Mouse (Mus musculus): ENCODE measurements around the gene Hpd. TPM values are rescaled to one million over a fixed set of nuclear protein-coding genes. Genes with fewer than 3 reads are reported as not detected.

Hpd gene
- total RNA-seq, 2 experiments from 2014 or later, result not detected

DNA sequence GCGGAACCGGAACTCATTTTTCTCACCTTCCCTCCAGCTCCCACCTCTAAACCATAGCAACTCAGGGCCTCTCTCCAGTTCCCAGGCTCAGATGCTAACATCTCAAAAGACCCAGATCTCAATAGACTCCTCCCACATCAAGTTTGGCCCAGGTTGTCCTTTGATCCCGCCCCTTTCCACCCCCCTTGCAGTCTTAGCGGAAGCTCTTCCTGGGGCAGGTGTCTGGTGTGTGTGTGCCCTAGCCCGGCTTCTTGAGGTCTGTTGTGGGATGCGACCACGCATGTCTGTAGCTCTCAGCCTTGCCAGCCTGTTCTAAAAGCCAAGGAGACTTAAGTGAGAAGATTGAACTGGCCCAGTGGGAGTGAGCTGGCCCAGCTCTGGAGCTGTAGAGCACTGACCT lies 31.9 kb downstream of the Hpd start:
- intact Hi-C loops (cut with DNase I), result loop anchor here (1.0 to 5.0 kb wide), 2 partner anchors 9 to 33 kb away; no protein-coding TSS in a partner anchor
- DNase-seq (ENCODE audit: low spot score in 2 of 2), result no peak

DNA sequence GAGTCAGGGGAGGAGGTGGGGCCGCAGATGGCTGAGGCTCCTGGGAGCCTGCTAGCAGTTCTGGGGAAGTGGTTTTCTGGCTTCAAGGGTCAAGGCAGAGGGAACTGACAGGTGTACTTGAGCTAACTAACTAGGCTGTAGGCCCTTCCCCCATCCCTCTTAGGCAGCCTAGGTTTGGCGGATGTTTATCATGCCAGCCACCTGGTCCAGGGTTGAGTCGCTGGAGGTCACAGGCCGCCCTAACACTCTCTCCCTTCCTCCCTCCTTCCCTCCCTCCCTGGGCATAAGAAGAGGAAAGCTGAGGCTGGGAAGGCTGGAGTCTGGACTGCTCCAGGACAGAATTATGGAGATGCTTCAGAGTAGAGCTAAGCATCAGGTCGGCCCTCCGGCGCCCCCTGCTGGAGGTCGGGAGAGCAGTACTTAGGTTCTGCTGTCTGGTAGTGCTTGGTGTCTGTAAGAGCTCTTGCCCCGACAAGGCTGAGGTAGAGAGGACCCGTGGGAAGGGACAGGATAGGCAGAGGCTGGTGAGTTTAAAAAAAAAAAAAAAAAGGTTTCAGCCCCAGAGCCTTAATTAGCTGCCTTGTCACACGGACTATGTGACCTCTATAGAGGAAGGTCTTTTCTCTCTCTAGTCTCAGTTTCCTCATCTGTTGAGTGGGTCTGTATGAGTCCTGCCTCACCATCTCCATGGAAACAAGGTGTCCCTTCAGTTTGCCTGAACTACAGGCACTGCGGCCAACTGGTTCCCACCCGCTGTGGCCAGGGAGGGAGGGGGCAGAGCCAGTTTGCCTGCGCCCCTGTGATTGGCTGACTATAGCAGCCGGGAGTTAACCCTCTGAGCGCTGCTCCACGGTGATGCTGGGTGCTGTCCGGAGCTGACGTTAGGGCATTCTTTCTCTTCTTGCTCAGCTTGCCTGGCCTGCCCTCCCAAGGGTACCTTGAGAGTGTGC lies 32.8 kb downstream of the Hpd start:
- DNase-seq (ENCODE audit: low spot score in 2 of 2), result peak; percentile 83 to 86
- intact Hi-C loops (cut with DNase I), result loop anchor here (1.0 to 10.0 kb wide), 4 partner anchors 8 to 375 kb away; partner anchors contain the start of gene Camkk2

DNA sequence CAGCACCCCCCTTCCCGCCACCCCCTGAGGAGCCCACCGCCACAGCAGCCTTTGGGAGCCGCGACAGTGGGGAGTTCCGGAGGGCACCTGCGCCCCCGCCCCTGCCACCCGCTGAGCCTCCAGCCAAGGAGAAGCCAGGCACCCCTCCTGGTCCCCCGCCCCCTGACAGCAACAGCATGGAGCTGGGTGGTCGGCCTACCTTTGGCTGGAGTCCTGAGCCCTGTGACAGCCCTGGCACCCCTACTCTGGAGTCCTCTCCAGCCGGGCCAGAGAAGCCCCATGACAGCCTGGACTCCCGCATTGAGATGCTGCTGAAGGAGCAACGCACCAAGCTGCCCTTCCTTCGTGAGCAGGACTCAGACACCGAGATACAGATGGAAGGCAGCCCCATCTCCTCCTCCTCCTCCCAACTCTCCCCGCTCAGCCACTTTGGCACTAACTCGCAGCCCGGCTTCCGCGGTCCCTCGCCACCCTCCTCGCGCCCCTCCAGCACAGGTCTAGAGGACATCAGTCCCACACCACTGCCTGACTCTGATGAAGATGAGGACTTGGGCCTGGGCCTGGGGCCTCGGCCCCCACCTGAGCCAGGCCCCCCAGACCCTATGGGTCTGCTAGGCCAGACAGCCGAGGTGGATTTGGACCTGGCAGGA lies 34.3 kb downstream of the Hpd start:
- DNase-seq (ENCODE audit: low spot score in 2 of 2), result no peak
- intact Hi-C loops (cut with DNase I), result loop anchor here (10.0 kb wide), 1 partner anchor 373 kb away; the partner anchor contains the start of gene Camkk2

GRCm38 (mm10) chr5:123147569-123147968 lies 35.0 kb downstream of the Hpd start:
- no peak for DNase-seq (ENCODE audit: low spot score in 2 of 2)
- intact Hi-C loops (cut with DNase I), result loop anchor here (10.0 kb wide), 1 partner anchor 373 kb away; the partner anchor contains the start of gene Camkk2

DNA sequence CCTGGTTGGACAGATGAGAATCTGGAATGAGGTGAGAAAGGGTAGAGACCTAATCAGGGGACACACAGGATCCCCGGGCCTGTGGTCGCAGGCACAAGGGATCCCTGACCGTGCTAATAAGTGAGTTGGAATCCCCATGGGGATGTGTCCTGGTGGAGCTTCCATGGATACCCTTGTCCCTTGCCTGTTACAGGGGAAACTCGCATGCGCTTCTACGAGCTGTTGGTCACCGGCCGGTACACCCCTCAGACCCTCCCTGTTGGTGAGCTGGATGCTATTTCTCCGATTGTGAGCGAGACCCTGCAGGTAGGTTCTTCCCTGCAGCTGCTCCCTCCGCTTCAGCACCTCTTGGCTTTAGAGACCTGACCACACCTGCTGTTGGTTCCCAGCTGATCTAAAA lies 36.2 kb downstream of the Hpd start:
- no peak for DNase-seq (ENCODE audit: low spot score in 2 of 2)
- intact Hi-C loops (cut with DNase I), result loop anchor here (10.0 kb wide), 1 partner anchor 372 kb away; the partner anchor contains the start of gene Camkk2

DNA sequence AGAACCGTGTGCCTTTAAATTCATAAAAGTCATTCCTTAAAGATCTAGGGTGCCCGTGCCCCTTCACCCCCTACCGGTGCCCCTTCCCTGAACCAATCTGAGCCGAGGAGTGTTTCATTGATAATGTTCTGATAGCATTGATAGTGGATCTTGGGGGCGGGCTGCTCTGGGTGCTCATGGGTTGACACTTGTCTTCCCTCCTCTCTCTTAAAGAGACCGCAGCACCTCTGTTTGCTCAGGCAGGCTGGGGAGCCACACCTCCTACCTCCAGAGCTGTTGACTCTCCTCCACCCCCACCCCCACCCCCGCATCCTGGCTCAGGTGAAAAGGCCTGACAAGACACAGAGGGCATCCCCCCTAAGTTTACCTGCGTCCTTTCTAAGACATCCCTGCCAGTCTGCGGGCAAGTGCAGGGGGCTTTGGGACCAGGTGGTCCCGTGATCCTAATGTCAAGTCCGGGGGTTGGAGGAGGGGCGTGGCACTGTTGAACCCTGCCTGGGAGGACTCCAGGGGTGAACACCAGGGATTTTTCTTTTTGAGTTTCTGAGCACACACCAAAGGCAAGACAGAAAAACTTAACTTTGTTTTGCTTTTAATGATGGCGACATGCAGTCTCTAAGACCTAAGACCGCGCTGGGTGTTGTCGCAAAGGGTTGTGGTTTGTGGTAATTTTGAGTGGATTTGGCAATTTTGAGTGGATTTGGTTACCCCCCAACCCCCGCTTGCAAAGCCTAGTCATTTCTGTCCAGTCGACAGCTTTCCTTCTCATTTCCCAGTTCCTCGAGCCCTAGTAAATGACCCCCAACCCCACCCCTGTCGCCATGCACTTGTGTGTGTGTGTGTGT lies 37.6 kb downstream of the Hpd start:
- no peak for DNase-seq (ENCODE audit: low spot score in 2 of 2)
- intact Hi-C loops (cut with DNase I), result loop anchor here (10.0 kb wide), 1 partner anchor 370 kb away; the partner anchor contains the start of gene Camkk2

- intact Hi-C loops (cut with DNase I), result loop anchor here (10.0 kb wide), 1 partner anchor 369 kb away; the partner anchor contains the start of gene Camkk2
- DNase-seq (ENCODE audit: low spot score in 2 of 2), result no peak
Observed at GRCm38 (mm10) chr5:123143971-123144745, 38.4 kb downstream of the Hpd start.

- no peak for DNase-seq (ENCODE audit: low spot score in 2 of 2)
- intact Hi-C loops (cut with DNase I), result loop anchor here (10.0 kb wide), 1 partner anchor 369 kb away; the partner anchor contains the start of gene Camkk2
Observed at GRCm38 (mm10) chr5:123143251-123143970, 39.1 kb downstream of the Hpd start.

GRCm38 (mm10) chr5:123142161-123143157 lies 40.1 kb downstream of the Hpd start, which contains the start of gene Setd1b:
TSS of gene Setd1b (plus strand) at chr5:123142193.
- intact Hi-C loops (cut with DNase I), result loop anchor here (1.0 to 10.0 kb wide), 2 partner anchors 9 to 368 kb away; partner anchors contain the start of gene Camkk2
- DNase-seq (ENCODE audit: low spot score in 2 of 2), result peak; percentile 65 to 75

DNA sequence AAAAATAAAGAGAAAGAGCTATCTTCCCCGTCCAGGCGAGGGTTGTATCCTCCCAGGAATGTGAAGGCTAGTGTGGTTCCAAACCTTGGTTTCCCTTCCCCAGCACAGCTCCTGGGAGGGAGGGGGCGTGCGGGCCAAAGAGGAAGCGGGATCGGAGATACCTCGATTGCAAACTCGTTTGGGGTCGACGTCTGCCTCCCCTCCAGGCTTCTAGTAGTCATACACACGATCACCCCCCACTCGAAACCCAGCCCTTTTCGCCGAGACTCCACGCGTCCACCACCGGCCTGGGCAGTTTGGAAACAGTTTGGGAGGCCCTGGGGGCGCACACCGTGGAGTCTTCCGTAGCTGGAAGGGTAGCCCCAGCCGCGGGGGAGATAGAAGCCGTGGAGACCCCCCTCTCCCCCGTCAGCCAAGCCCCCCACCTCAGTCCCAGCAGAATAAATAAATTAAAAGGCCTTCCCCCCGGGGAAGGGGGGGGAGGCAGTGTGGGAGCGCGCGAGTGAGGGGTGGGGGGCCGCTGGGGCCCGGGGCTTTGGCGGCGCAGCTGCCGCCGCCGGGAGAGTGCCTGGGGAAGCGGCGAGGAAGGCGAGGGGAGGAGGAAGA lies 40.9 kb downstream of the Hpd start:
- intact Hi-C loops (cut with DNase I), result loop anchor here (1.0 to 10.0 kb wide), 3 partner anchors 8 to 367 kb away; partner anchors contain the start of gene Camkk2
- peak in 1 of 2 experiments; percentile 62 for DNase-seq (ENCODE audit: low spot score in 2 of 2)

DNA sequence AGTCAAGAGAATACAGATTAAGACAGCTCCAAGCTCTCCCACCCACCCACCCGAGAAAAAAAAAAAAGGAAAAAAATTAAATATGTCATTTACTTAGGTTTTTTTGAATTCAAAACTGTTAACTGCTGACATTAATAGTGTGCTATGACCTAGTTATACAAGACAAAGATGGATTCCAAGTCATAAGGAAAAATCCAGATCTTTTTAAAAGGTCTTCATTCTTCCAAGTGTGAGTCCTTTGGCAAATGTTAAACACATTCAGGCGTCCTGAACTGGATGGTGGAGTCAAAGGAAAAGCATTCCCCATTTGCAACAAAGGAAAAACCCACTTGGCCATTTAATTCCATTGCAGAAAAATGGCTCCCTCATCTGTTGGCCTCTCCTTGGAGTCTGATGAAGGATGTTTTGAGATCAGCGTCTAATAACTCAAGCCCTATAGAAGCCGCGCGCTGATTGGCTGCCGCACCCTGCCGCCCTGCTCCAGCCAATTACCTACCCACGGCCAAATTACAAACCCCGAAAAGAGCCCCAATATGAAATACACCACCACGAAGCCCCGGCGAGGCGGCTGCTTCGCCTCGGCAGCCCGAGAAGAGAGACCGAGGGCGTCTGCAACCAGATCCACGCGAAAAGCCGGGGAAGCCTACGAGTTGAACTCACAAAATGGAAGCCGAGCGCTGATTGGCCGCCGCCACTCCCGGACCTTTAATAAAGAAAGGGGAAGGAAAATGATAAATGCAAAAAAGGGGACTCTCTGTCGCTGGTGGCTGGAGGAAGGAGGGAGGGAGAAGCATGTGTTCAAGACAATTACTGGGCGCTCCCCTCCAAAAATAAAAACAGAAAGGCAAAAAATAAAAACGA lies 41.6 kb downstream of the Hpd start:
- intact Hi-C loops (cut with DNase I), result loop anchor here (1.0 to 10.0 kb wide), 2 partner anchors 9 to 366 kb away; partner anchors contain the start of gene Camkk2

DNA sequence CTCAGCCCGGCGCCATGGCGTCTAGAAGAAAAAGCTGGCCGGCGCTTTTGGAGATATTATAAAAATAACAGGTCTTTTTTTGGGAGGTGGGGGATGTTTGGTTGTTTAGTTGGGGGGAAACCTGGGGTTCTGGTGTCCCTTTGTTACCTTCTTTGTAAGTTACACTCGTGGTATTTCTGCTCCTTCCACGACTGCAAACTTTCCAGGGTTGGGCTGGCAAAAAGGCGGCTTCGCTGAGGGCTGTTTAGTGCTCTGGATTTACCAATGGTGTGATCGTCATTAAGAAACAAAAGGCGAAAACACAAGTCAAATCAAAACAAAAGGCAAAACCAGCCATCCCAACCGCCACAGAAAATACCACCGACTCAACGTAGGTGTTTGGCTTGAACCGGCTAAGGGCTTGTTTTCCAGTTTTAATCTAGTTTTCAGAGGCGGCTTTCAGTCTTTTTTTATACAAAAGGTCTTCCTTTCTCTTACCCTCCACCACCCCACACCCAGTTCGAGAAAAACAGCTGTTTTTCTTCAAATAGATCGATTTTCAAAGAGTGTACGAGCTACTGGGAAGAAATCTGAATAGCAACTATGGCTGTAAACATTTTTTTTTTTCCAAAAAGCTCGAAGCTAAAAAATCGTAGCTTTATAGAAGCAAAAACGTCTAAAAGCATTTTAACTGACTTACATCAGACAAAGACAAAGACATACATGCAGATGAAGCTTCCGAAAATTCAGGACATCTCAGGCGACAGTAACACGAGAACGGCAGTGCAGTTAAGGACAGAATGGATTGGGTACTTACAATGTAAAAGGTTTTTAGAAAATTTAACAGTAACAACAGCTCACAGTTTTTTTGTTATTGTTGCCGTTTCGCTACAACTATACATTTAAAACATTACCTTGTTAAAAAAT lies 42.6 kb downstream of the Hpd start:
- no peak for DNase-seq (ENCODE audit: low spot score in 2 of 2)
- intact Hi-C loops (cut with DNase I), result loop anchor here (10.0 kb wide), 1 partner anchor 365 kb away; the partner anchor contains the start of gene Camkk2

More for the DNA sequence above, 41.6 kb downstream of the Hpd start:
- peak; percentile 93 to 95 for DNase-seq (ENCODE audit: low spot score in 2 of 2)

- peak; percentile 87 for DNase-seq (ENCODE audit: low spot score in 2 of 2)
- intact Hi-C loops (cut with DNase I), result no loop called here
Observed at GRCm38 (mm10) chr5:123138953-123139721, 43.4 kb downstream of the Hpd start.

Measured in left cerebral cortex, postnatal 36 days (tissue).